ENCODE assay signal across 8 mouse cellular contexts in the genomic region with DNA sequence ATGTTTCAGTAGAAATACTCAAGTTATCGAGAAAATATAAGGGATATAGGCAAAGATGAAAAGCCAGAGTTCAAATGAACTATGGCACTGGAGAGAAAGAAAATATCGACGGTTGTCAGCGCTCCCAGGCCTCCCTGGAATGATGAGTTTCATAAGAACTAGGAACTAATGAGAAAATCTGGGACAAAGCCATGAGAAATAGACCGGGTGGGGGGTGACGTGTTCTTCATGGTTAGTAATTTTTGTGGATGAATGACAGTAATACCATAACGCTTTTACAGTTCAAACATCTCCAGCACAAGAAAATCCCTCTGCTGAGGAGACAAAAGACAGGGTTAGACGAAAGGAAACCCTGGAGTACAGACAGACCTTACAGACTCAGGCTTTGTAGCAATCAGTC. TPM values are rescaled to one million over a fixed set of nuclear protein-coding genes. Genes with fewer than 3 reads are reported as not detected.
A peak's percentile ranks its signal among the peaks of the same experiment; 100 is the strongest.
DNase-seq lines count a peak whose midpoint lies in the region; ATAC-seq and TF ChIP-seq lines count a peak whose summit lies in the region.

No protein-coding gene starts in this region.

- peaks cover 3% of the 10 kb centered on the region; the same call in 1 of the 2 replicates for H3K4me1 ChIP-seq in heart, adult 2 months (ENCODE audit: control insufficient read depth, insufficient read depth, low read length)
- peaks cover 36% of the 10 kb centered on the region for H3K4me1 ChIP-seq in E14TG2a.4 (replicated peaks; ENCODE audit: low read depth, low read length)
- peaks cover 15% of the 10 kb centered on the region for H3K4me1 ChIP-seq in forebrain, embryonic 16.5 days (replicated peaks; ENCODE audit: control insufficient read depth, insufficient read depth, low read length)
- peaks cover 25% of the 10 kb centered on the region for H3K4me1 ChIP-seq in liver, embryonic 16.5 days (ENCODE audit: control insufficient read depth, low read depth, low read length)
- no peaks in the 10 kb centered on the region for H3K4me1 ChIP-seq in cerebellum, adult 2 months (ENCODE audit: control insufficient read depth, insufficient read depth, low read length)

- peak overlapping the region; percentile 78 for H3K4me2 ChIP-seq in forebrain, embryonic 16.5 days (ENCODE audit: low read length)
- H3K4me2 ChIP-seq in liver, embryonic 16.5 days (ENCODE audit: low read depth, low read length): peak overlapping the region; percentile 89

- H3K27me3 ChIP-seq in heart, adult 2 months (ENCODE audit: control insufficient read depth, insufficient read depth, low read length): no peaks in the 10 kb centered on the region
- H3K27me3 ChIP-seq in E14TG2a.4 (ENCODE audit: insufficient read depth, low read length): no peaks in the 10 kb centered on the region
- H3K27me3 ChIP-seq in forebrain, embryonic 16.5 days (replicated peaks; ENCODE audit: control insufficient read depth, insufficient read depth, low read length): no peaks in the 10 kb centered on the region
- H3K27me3 ChIP-seq in liver, embryonic 16.5 days (ENCODE audit: control insufficient read depth, insufficient read depth, low read depth, low read length): no peaks in the 10 kb centered on the region
- H3K27me3 ChIP-seq in cerebellum, adult 2 months (ENCODE audit: control insufficient read depth, insufficient read depth, low read length): no peaks in the 10 kb centered on the region

- intact Hi-C loops in heart, adult 2 months (cut with DNase I): no loop called here

- no peak for TF ChIP-seq CTCF in heart, adult 2 months (IDR thresholded peaks at IDR 0.05)
- TF ChIP-seq CTCF in E14TG2a.4 (conservative IDR thresholded peaks at IDR 0.05; ENCODE audit: low read length): no peak
- TF ChIP-seq CTCF in cerebellum, adult 2 months (IDR thresholded peaks at IDR 0.05; ENCODE audit: borderline replicate concordance, insufficient read depth, low read depth, low read length): no peak

- TF ChIP-seq EP300 in heart, adult 2 months (IDR thresholded peaks at IDR 0.05; ENCODE audit: insufficient read depth, low read depth, low read length): no peak

- no peak overlapping the region for H3K27ac ChIP-seq in heart, adult 2 months
- no peak overlapping the region for H3K27ac ChIP-seq in forebrain, embryonic 16.5 days (ENCODE audit: low read length)
- peak overlapping the region; percentile 71 for H3K27ac ChIP-seq in liver, embryonic 16.5 days (ENCODE audit: low read length)
- H3K27ac ChIP-seq in cerebellum, adult 2 months (ENCODE audit: insufficient read depth, low read length): no peak overlapping the region

- no peaks in the 10 kb centered on the region for H3K79me2 ChIP-seq in heart, adult 2 months (replicated peaks; ENCODE audit: control insufficient read depth, insufficient read depth, low read length)

- DNase-seq in heart, adult 2 months: no peak
- DNase-seq in heart, postnatal 4 days: no peak
- DNase-seq in ovary, postnatal 10 days (ENCODE audit: low spot score): no peak
- DNase-seq in cerebellum, adult 2 months: no peak

- no peaks in the 10 kb centered on the region for H3K9me3 ChIP-seq in E14TG2a.4 (ENCODE audit: low read length)
- H3K9me3 ChIP-seq in forebrain, embryonic 16.5 days (ENCODE audit: control insufficient read depth, low read length): no peaks in the 10 kb centered on the region
- H3K9me3 ChIP-seq in liver, embryonic 16.5 days (replicated peaks; ENCODE audit: control insufficient read depth, low read length): no peaks in the 10 kb centered on the region

- peak overlapping the region; percentile 91; the same call in 1 of the 2 replicates for H3K4me3 ChIP-seq in heart, adult 2 months
- H3K4me3 ChIP-seq in E14TG2a.4 (replicated peaks; ENCODE audit: low read length): peak overlapping the region; percentile 96
- H3K4me3 ChIP-seq in forebrain, embryonic 16.5 days (replicated peaks; ENCODE audit: low read length): peak overlapping the region; percentile 80
- H3K4me3 ChIP-seq in liver, embryonic 16.5 days (ENCODE audit: low read depth, low read length): peak overlapping the region; percentile 82
- no peak overlapping the region for H3K4me3 ChIP-seq in cerebellum, adult 2 months (replicated peaks; ENCODE audit: insufficient read depth, low read depth, low read length)

- no peaks in the 10 kb centered on the region for H3K36me3 ChIP-seq in heart, adult 2 months (ENCODE audit: control insufficient read depth, insufficient read depth, low read length)
- peaks cover 68% of the 10 kb centered on the region for H3K36me3 ChIP-seq in E14TG2a.4 (ENCODE audit: insufficient read depth, low read length)
- peaks cover 29% of the 10 kb centered on the region for H3K36me3 ChIP-seq in forebrain, embryonic 16.5 days (ENCODE audit: control insufficient read depth, insufficient read depth)
- H3K36me3 ChIP-seq in liver, embryonic 16.5 days (ENCODE audit: control insufficient read depth, insufficient read depth): peaks cover 32% of the 10 kb centered on the region

- 51% methylated on average over 8 of the region's 8 CpGs for WGBS in heart, adult 2 months
- WGBS in forebrain, embryonic 16.5 days: 19% methylated on average over 8 of the region's 8 CpGs
- 45% methylated on average over 8 of the region's 8 CpGs for WGBS in liver, embryonic 16.5 days (ENCODE audit: insufficient replicate concordance)
- 27% methylated on average over 8 of the region's 8 CpGs for WGBS in cerebellum, adult 2 months

- no peak for TF ChIP-seq POLR2A in heart, adult 2 months (IDR thresholded peaks at IDR 0.05; ENCODE audit: insufficient read depth, low read depth, low read length)
- no peak for TF ChIP-seq POLR2A in cerebellum, adult 2 months (IDR thresholded peaks at IDR 0.05; ENCODE audit: borderline replicate concordance, insufficient read depth, low read length)

- peak overlapping the region; percentile 52 for H3K9ac ChIP-seq in heart, adult 2 months (ENCODE audit: low read depth, low read length)
- H3K9ac ChIP-seq in forebrain, embryonic 16.5 days (replicated peaks; ENCODE audit: low read depth, low read length): peak overlapping the region; percentile 85
- H3K9ac ChIP-seq in liver, embryonic 16.5 days (ENCODE audit: low read depth, low read length): peak overlapping the region; percentile 85

- no peak for ATAC-seq in forebrain, embryonic 16.5 days
- no peak for ATAC-seq in liver, embryonic 16.5 days (ENCODE audit: low read depth)
- no peak for ATAC-seq in megakaryocyte-erythroid progenitor cell, adult 5-6 weeks (replicated peaks; ENCODE audit: low FRiP score, low TSS enrichment, poor library complexity, severe bottlenecking)

RNA-seq across cellular contexts. Expression of gene Jpt2, which starts 1.1 kb away (rescaled TPM):
- total RNA-seq in heart, adult 2 months (2021): 1 to 10 TPM; 9.2 TPM
- 4.3 and 5.7 TPM in 2 replicates for polyA plus RNA-seq in heart, adult 2 months (2012; rRNA removed)
- 10 to 100 TPM; 43.6 to 49.9 TPM for total RNA-seq in heart, postnatal 4 days (2021)
- 95.4 and 99.1 TPM in 2 replicates for polyA plus RNA-seq in forebrain, embryonic 16.5 days (2015; fragmentation: Nextera tagmentation; extraction: Ambion mirVana)
- 52.6 and 53.6 TPM in 2 replicates for polyA plus RNA-seq in liver, embryonic 16.5 days (2015; fragmentation: Nextera tagmentation; extraction: Ambion mirVana)
- 74.2 and 79.1 TPM in 2 replicates for total RNA-seq in megakaryocyte-erythroid progenitor cell, adult 5-6 weeks (2014; fragmentation: Nextera tagmentation)
- total RNA-seq in megakaryocyte-erythroid progenitor cell, adult 5-6 weeks (2017): 77.8 and 78.2 TPM in 2 replicates
- polyA plus RNA-seq in cerebellum, adult 2 months (2012; rRNA removed): 10.6 and 12.3 TPM in 2 replicates

RNA-seq across cellular contexts. Expression of gene Mapk8ip3, which starts 22.6 kb away (rescaled TPM):
- total RNA-seq in heart, adult 2 months (2021): 10 to 100 TPM; 60.0 to 67.9 TPM
- polyA plus RNA-seq in heart, adult 2 months (2012; rRNA removed): 74.4 and 105 TPM in 2 replicates
- 10 to 100 TPM; 66.5 to 68.5 TPM for total RNA-seq in heart, postnatal 4 days (2021)
- 100 and 114 TPM in 2 replicates for polyA plus RNA-seq in forebrain, embryonic 16.5 days (2015; fragmentation: Nextera tagmentation; extraction: Ambion mirVana)
- polyA plus RNA-seq in liver, embryonic 16.5 days (2015; fragmentation: Nextera tagmentation; extraction: Ambion mirVana): 9.5 and 11.6 TPM in 2 replicates
- total RNA-seq in megakaryocyte-erythroid progenitor cell, adult 5-6 weeks (2014; fragmentation: Nextera tagmentation): 104 and 107 TPM in 2 replicates
- total RNA-seq in megakaryocyte-erythroid progenitor cell, adult 5-6 weeks (2017): 27.0 and 35.3 TPM in 2 replicates
- 358 and 363 TPM in 2 replicates for polyA plus RNA-seq in cerebellum, adult 2 months (2012; rRNA removed)

RNA-seq across cellular contexts. Expression of gene Cramp1l, which starts 56.2 kb away (rescaled TPM):
- total RNA-seq in heart, adult 2 months (2021): 1 to 10 TPM; 9.4 to 9.8 TPM
- polyA plus RNA-seq in heart, adult 2 months (2012; rRNA removed): 9.6 and 13.7 TPM in 2 replicates
- 10 to 100 TPM; 15.1 to 16.3 TPM for total RNA-seq in heart, postnatal 4 days (2021)
- polyA plus RNA-seq in forebrain, embryonic 16.5 days (2015; fragmentation: Nextera tagmentation; extraction: Ambion mirVana): 5.9 and 6.8 TPM in 2 replicates
- polyA plus RNA-seq in liver, embryonic 16.5 days (2015; fragmentation: Nextera tagmentation; extraction: Ambion mirVana): 2.7 and 2.9 TPM in 2 replicates
- 31.2 and 38.1 TPM in 2 replicates for total RNA-seq in megakaryocyte-erythroid progenitor cell, adult 5-6 weeks (2014; fragmentation: Nextera tagmentation)
- total RNA-seq in megakaryocyte-erythroid progenitor cell, adult 5-6 weeks (2017): 10.1 and 10.9 TPM in 2 replicates
- 19.8 and 21.3 TPM in 2 replicates for polyA plus RNA-seq in cerebellum, adult 2 months (2012; rRNA removed)

RNA-seq across cellular contexts. Expression of gene Ift140, which starts 56.5 kb away (rescaled TPM):
- 1 to 10 TPM; 3.1 to 5.0 TPM for total RNA-seq in heart, adult 2 months (2021)
- polyA plus RNA-seq in heart, adult 2 months (2012; rRNA removed): 4.6 and 5.2 TPM in 2 replicates
- total RNA-seq in heart, postnatal 4 days (2021): 1 to 10 TPM; 7.0 to 7.3 TPM
- polyA plus RNA-seq in forebrain, embryonic 16.5 days (2015; fragmentation: Nextera tagmentation; extraction: Ambion mirVana): 26.6 and 28.4 TPM in 2 replicates
- 145 and 146 TPM in 2 replicates for polyA plus RNA-seq in liver, embryonic 16.5 days (2015; fragmentation: Nextera tagmentation; extraction: Ambion mirVana)
- 32.0 and 32.1 TPM in 2 replicates for total RNA-seq in megakaryocyte-erythroid progenitor cell, adult 5-6 weeks (2014; fragmentation: Nextera tagmentation)
- total RNA-seq in megakaryocyte-erythroid progenitor cell, adult 5-6 weeks (2017): 27.6 and 33.9 TPM in 2 replicates
- polyA plus RNA-seq in cerebellum, adult 2 months (2012; rRNA removed): 18.0 and 19.2 TPM in 2 replicates
